Comparison of ENCODE assay signal across 8 mouse cellular contexts in genomic region chr13:100744036-100744744, GRCm38 (mm10). TPM values are rescaled to one million over a fixed set of nuclear protein-coding genes. Genes with fewer than 3 reads are reported as not detected.
DNase-seq lines count a peak whose midpoint lies in the region; ATAC-seq and TF ChIP-seq lines count a peak whose summit lies in the region.

Mrps36 (minus strand) TSS chr13:100744659.

- peak within 1 kb of the TSS; percentile 79 for H3K9ac ChIP-seq in MEL (ENCODE audit: control insufficient read depth, low read depth, low read length, poor library complexity, severe bottlenecking)
- peak within 1 kb of the TSS; percentile 91 for H3K9ac ChIP-seq in lung, embryonic 16.5 days (ENCODE audit: low read length)

- peak within 1 kb of the TSS; percentile 60 for H3K4me2 ChIP-seq in lung, embryonic 16.5 days (ENCODE audit: low read depth, low read length)

- peaks cover 0 to 22% of the 10 kb centered on the region in 2 experiments; a peak in 2 of 4 replicates for H3K36me3 ChIP-seq in MEL (ENCODE audit: control insufficient read depth in 1 of 2, insufficient read depth in 2 of 2, low read length in 2 of 2)
- no peaks in the 10 kb centered on the region for H3K36me3 ChIP-seq in lung, embryonic 16.5 days (ENCODE audit: control insufficient read depth, insufficient read depth, low read length)

- peak; percentile 89 to 95 for ATAC-seq in hematopoietic stem cell, adult 5-6 weeks (replicated peaks in 1 of 2; ENCODE audit: insufficient read depth in 1 of 2, low FRiP score in 2 of 2, low TSS enrichment in 1 of 2, low read depth in 1 of 2, poor library complexity in 2 of 2, severe bottlenecking in 2 of 2)
- peak; percentile 97 for ATAC-seq in lung, embryonic 16.5 days (ENCODE audit: low read depth)

- no peaks in the 10 kb centered on the region for H3K27me3 ChIP-seq in MEL (ENCODE audit: control insufficient read depth in 1 of 2, insufficient read depth in 2 of 2, low read length in 2 of 2)
- no peaks in the 10 kb centered on the region for H3K27me3 ChIP-seq in cerebellum, adult 2 months (ENCODE audit: control insufficient read depth, insufficient read depth, low read length)
- H3K27me3 ChIP-seq in lung, embryonic 16.5 days (ENCODE audit: control insufficient read depth, insufficient read depth, low read depth, low read length), result no peaks in the 10 kb centered on the region

- TF ChIP-seq RAD21 in MEL (IDR thresholded peaks at IDR 0.05; ENCODE audit: low read depth, low read length), result no peak

- WGBS in cerebellum, adult 2 months, result under 1% methylated on average over 52 of the region's 52 CpGs
- 0% methylated on average over 52 of the region's 52 CpGs for WGBS in lung, embryonic 16.5 days

- peak; percentile 31 to 66; a peak in 1 of 4 replicates for TF ChIP-seq POLR2A in MEL (IDR thresholded peaks at IDR 0.05; ENCODE audit: control insufficient read depth in 1 of 2, insufficient read depth in 1 of 2, low read depth in 1 of 2, low read length in 2 of 2, poor library complexity in 1 of 2)
- peak; percentile 83 for TF ChIP-seq POLR2A in cerebellum, adult 2 months (IDR thresholded peaks at IDR 0.05; ENCODE audit: borderline replicate concordance, insufficient read depth, low read length)

- TF ChIP-seq EP300 in MEL (IDR thresholded peaks at IDR 0.05; ENCODE audit: low read depth in 1 of 2, low read length in 2 of 2), result no peak; a peak in 1 of 4 replicates

- DNase-seq in MEL (ENCODE audit: low read depth, low spot score), result peak; percentile 97
- DNase-seq in cerebellum, adult 2 months, result peak; percentile 94 to 96
- peak; percentile 88 for DNase-seq in forelimb bud, embryonic 11.5 days (ENCODE audit: low read depth, low spot score)
- DNase-seq in layer of hippocampus, adult 9-10 months (ENCODE audit: low spot score), result peak; percentile 79
- DNase-seq in ovary, postnatal 10 days (ENCODE audit: low spot score), result peak; percentile 75
- peak; percentile 89 for DNase-seq in thymus, postnatal 10 days (ENCODE audit: low spot score in 2 of 2)

- H3K27ac ChIP-seq in MEL (ENCODE audit: control insufficient read depth, low read depth, low read length), result peak within 1 kb of the TSS; percentile 77
- H3K27ac ChIP-seq in cerebellum, adult 2 months (ENCODE audit: insufficient read depth, low read length), result peak within 1 kb of the TSS; percentile 90
- H3K27ac ChIP-seq in lung, embryonic 16.5 days (ENCODE audit: low read length), result peak within 1 kb of the TSS; percentile 98

- no peaks in the 10 kb centered on the region for H3K9me3 ChIP-seq in MEL (replicated peaks; ENCODE audit: insufficient read depth, low read length)
- no peaks in the 10 kb centered on the region for H3K9me3 ChIP-seq in lung, embryonic 16.5 days (ENCODE audit: control insufficient read depth, low read length)

- peak within 1 kb of the TSS; percentile 72 to 80 for H3K4me3 ChIP-seq in MEL (ENCODE audit: control insufficient read depth in 1 of 2, insufficient read depth in 1 of 2, low read depth in 2 of 2, low read length in 2 of 2)
- peak within 1 kb of the TSS; percentile 80 for H3K4me3 ChIP-seq in cerebellum, adult 2 months (replicated peaks; ENCODE audit: insufficient read depth, low read depth, low read length)
- peak within 1 kb of the TSS; percentile 95 for H3K4me3 ChIP-seq in lung, embryonic 16.5 days (ENCODE audit: low read length)

- H3K4me1 ChIP-seq in MEL (ENCODE audit: control insufficient read depth in 1 of 2, insufficient read depth in 2 of 2, low read length in 2 of 2), result peaks cover 2 to 25% of the 10 kb centered on the region in 2 experiments; a peak in 3 of 4 replicates
- peaks cover 6% of the 10 kb centered on the region for H3K4me1 ChIP-seq in cerebellum, adult 2 months (ENCODE audit: control insufficient read depth, insufficient read depth, low read length)
- peaks cover 10% of the 10 kb centered on the region for H3K4me1 ChIP-seq in lung, embryonic 16.5 days (replicated peaks; ENCODE audit: control insufficient read depth, insufficient read depth, low read length)

- no peak for TF ChIP-seq CTCF in MEL (IDR thresholded peaks at IDR 0.05 in 2 of 3, conservative IDR thresholded peaks at IDR 0.05 in 1 of 3; ENCODE audit: control insufficient read depth in 1 of 3, insufficient read depth in 1 of 3, low read depth in 2 of 3, low read length in 3 of 3, poor library complexity in 1 of 3, severe bottlenecking in 1 of 3)
- no peak for TF ChIP-seq CTCF in cerebellum, adult 2 months (IDR thresholded peaks at IDR 0.05; ENCODE audit: borderline replicate concordance, insufficient read depth, low read depth, low read length)

- H3K79me2 ChIP-seq in MEL (ENCODE audit: control insufficient read depth, insufficient read depth, low read length, poor library complexity), result peaks cover 17% of the 10 kb centered on the region

TF ChIP-seq in MEL, 35 proteins besides CTCF, POLR2A, EP300 and RAD21:
- no peak; the same call in 1 of the 2 replicates for TF ChIP-seq TCF12 (IDR thresholded peaks at IDR 0.05; ENCODE audit: low read depth, low read length)
- TF ChIP-seq TAL1 (IDR thresholded peaks at IDR 0.05; ENCODE audit: low read length), result peak; percentile 60; the same call in 1 of the 2 replicates
- TF ChIP-seq SIN3A (IDR thresholded peaks at IDR 0.05; ENCODE audit: low read length), result peak; percentile 70
- TF ChIP-seq NRF1 (IDR thresholded peaks at IDR 0.05; ENCODE audit: insufficient read depth, low read depth, low read length, poor library complexity, severe bottlenecking), result peak; percentile 37; the same call in 1 of the 2 replicates
- 0 out of 2 replicates have a peak, but pooled peaks have one; percentile 37 for TF ChIP-seq HCFC1 (IDR thresholded peaks at IDR 0.05; ENCODE audit: low read depth, low read length)
- peak; percentile 60; the same call in 1 of the 2 replicates for TF ChIP-seq MXI1 (IDR thresholded peaks at IDR 0.05; ENCODE audit: low read depth, low read length)
- peak; percentile 91 for TF ChIP-seq TBP (IDR thresholded peaks at IDR 0.05; ENCODE audit: low read depth, low read length)
- no peak for TF ChIP-seq USF2 (IDR thresholded peaks at IDR 0.05; ENCODE audit: borderline replicate concordance in 1 of 2, insufficient read depth in 1 of 2, low read depth in 1 of 2, low read length in 2 of 2)
- TF ChIP-seq MYC (IDR thresholded peaks at IDR 0.05; ENCODE audit: low read depth, low read length), result no peak
- TF ChIP-seq ZKSCAN1 (IDR thresholded peaks at IDR 0.05; ENCODE audit: low read depth, low read length), result no peak
- peak; percentile 49; the same call in 1 of the 2 replicates for TF ChIP-seq MAX (IDR thresholded peaks at IDR 0.05; ENCODE audit: low read length)
- 0 out of 2 replicates have a peak, but pooled peaks have one; percentile 37 for TF ChIP-seq ZMIZ1 (IDR thresholded peaks at IDR 0.05; ENCODE audit: low read depth, low read length)
- peak; percentile 27; the same call in 1 of the 2 replicates for TF ChIP-seq ELF1 (IDR thresholded peaks at IDR 0.05; ENCODE audit: low read depth, low read length)

RNA-seq across cellular contexts. Expression of gene Mrps36, which starts in this region (rescaled TPM):
- 60.4 and 73.1 TPM in 2 replicates for total RNA-seq in MEL (2012; rRNA removed)
- 10 to 100 TPM in 1 of 2 experiments, not detected in 1; 91.1 TPM for polyA plus RNA-seq in MEL (2012; ENCODE audit: insufficient read depth in 1 of 2, insufficient read length in 2 of 2, low read depth in 1 of 2, low replicate concordance in 2 of 2, missing spikeins in 1 of 2)
- 115 and 119 TPM in 2 replicates for polyA plus RNA-seq in cerebellum, adult 2 months (2012; rRNA removed)
- total RNA-seq in hematopoietic stem cell, adult 5-6 weeks (2017), result 49.6 and 56.6 TPM in 2 replicates
- 152 and 163 TPM in 2 replicates for polyA plus RNA-seq in lung, embryonic 16.5 days (2015; fragmentation: Nextera tagmentation; extraction: Ambion mirVana)

Comparison
In these comparisons a context has a peak if more than half of its experiments do, and no peak if none do; other contexts are left out.
1. Peak in every context shown above with its lines: DNase-seq, ATAC-seq, H3K4me3 ChIP-seq and H3K27ac ChIP-seq.